Mouse (Mus musculus) limb, embryonic 13.5 days (tissue): ENCODE results near the gene Svs6. TPM values are rescaled to one million over a fixed set of nuclear protein-coding genes. Genes with fewer than 3 reads are reported as not detected.

ENCODE experiments used
- ATAC-seq: fragments of 200-750 bp; cut with Nextera tagmentation; 2 replicates; pipeline ENCODE4 v1.8.0; 2017; ENCODE audit warnings: low read depth, moderate number of reproducible peaks, moderate TSS enrichment; ENCODE audit not compliant: low FRiP score
- H3K27ac ChIP-seq: fragments of 300-500 bp; sonication (generic); 2 replicates; pipeline ENCODE4 v1.5.1; 2015; ENCODE audit warnings: inconsistent platforms, mild to moderate bottlenecking, moderate library complexity
- H3K27me3 ChIP-seq: fragments of 300-500 bp; sonication (generic); 2 replicates; pipeline ENCODE4 v1.6.1; 2015; ENCODE audit warnings: mild to moderate bottlenecking, inconsistent platforms
- H3K36me3 ChIP-seq: fragments of 300-500 bp; sonication (generic); 2 replicates; pipeline ENCODE4 v1.6.1; 2015; ENCODE audit warnings: inconsistent platforms, mild to moderate bottlenecking, moderate library complexity
- H3K4me1 ChIP-seq: fragments of 300-500 bp; sonication (generic); 2 replicates; pipeline ENCODE4 v1.6.1; 2015; ENCODE audit warnings: inconsistent platforms
- H3K4me2 ChIP-seq: fragments of 300-500 bp; sonication (generic); replicated peaks from 2 replicates; pipeline ENCODE4 v1.6.1; 2015; ENCODE audit warnings: inconsistent platforms, mild to moderate bottlenecking, moderate library complexity
- H3K4me3 ChIP-seq: fragments of 300-500 bp; sonication (generic); 2 replicates; pipeline ENCODE4 v1.5.1; 2015; ENCODE audit warnings: moderate library complexity, mild to moderate bottlenecking, inconsistent platforms
- H3K9ac ChIP-seq: fragments of 300-500 bp; sonication (generic); 2 replicates; pipeline ENCODE4 v1.6.1; 2015; ENCODE audit warnings: mild to moderate bottlenecking, inconsistent platforms
- H3K9me3 ChIP-seq: fragments of 300-500 bp; sonication (generic); 2 replicates; pipeline ENCODE4 v1.6.1; 2016; ENCODE audit warnings: inconsistent platforms
- WGBS: fragments of 180-500 bp; shearing (Covaris S2); methylation state at CpG from one replicate; pipeline ENCODE4 v1.1.7; 2015; 5-methylcytosine and 5-hydroxymethylcytosine counted together
- microRNA-seq: library from miRNA; unstranded; fragments of <30 nt; microRNA quantifications from one replicate; pipeline ENCODE4, GENCODE M21; 2016
- polyA plus RNA-seq: library from polyadenylated mRNA; unstranded; fragments of >200 nt; fragmentation: Nextera tagmentation; extraction: Ambion mirVana; gene quantifications from 2 replicates; pipeline ENCODE4 v1.2.1, GENCODE M21; 2015

Svs6 gene
- polyA plus RNA-seq, 1 experiment from 2014 or later: not detected

DNA sequence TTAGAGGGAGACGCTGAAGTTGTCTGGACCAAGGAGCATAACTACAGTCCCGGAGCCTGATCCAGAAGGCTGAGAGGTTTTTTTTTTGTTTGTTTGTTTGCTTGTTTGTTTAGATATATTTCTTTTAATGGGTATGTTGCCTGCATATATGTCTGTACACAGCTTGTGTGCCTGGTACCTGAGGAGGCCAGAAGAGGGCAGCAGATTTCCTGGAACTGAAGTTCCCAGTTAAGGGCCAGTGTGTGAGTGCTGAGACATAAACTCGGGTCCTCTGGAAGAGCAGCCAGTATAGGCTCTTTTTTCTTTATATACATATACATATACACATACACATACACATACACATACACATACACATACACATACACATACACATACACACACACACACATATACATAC is 41.8 kb downstream of the Svs6 start:
- Histone ChIP-seq H3K9ac (no peak overlapping the region), H3K4me3 (no peak overlapping the region)
- WGBS: 85% methylated on average over 3 of the region's 3 CpGs

DNA sequence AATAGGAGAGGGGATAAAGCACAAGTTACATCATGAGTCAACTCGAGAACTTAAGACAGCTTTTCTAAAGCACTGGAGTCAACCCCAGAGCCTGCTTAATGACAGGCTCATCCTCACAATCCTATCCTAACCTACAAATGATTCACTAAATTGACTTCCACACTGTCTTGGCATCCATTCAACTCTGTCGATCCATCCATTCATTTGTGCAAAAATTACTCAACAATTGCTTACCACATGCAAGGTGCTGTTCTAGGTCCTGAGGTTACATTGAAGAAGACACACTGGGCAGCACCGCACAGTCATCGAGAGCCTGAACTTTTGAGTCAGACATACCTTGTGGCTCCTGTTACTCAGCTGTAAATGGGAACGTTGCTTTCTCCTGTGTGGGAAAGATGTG is 42.5 kb downstream of the Svs6 start:
- peaks cover 28% of the 10 kb centered on the region for H3K27me3 ChIP-seq
- H3K9ac ChIP-seq: no peak overlapping the region
- ATAC-seq: no peak
- H3K9me3 ChIP-seq: no peaks in the 10 kb centered on the region
- 82% methylated on average over 5 of the region's 5 CpGs for WGBS
- no peak overlapping the region for H3K4me3 ChIP-seq
- H3K4me1 ChIP-seq: no peaks in the 10 kb centered on the region
- H3K4me2 ChIP-seq: no peak overlapping the region
- no peaks in the 10 kb centered on the region for H3K36me3 ChIP-seq
- no peak overlapping the region for H3K27ac ChIP-seq

More for the DNA sequence above, 41.8 kb downstream of the Svs6 start:
- ATAC-seq: no peak
- no peak overlapping the region for H3K27ac ChIP-seq
- H3K4me2 ChIP-seq: no peak overlapping the region
- H3K36me3 ChIP-seq: no peaks in the 10 kb centered on the region
- no peaks in the 10 kb centered on the region for H3K4me1 ChIP-seq
- H3K27me3 ChIP-seq: peaks cover 32% of the 10 kb centered on the region
- H3K9me3 ChIP-seq: no peaks in the 10 kb centered on the region

DNA sequence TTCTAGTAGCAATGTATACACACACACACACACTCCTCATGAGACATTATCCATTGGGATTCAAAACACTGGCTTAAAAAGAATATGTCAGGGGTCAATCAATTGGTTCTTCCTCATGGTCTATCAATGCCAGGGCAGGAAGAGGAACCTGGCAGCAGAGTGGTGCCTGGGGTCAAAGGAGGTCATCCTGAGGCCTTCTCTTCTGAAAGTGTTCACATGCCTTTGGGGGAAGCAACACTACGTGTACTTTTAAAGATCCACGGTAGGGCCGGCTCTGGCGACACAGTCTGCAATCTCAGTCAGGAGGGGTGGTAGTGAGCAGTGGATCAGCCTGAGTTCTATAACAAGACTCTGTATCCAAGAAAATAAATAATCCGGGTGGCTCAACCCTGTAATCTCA is 43.1 kb downstream of the Svs6 start:
- 72% methylated on average over 5 of the region's 5 CpGs for WGBS
- Histone ChIP-seq H3K9me3 (no peaks in the 10 kb centered on the region), H3K36me3 (no peaks in the 10 kb centered on the region)

DNA sequence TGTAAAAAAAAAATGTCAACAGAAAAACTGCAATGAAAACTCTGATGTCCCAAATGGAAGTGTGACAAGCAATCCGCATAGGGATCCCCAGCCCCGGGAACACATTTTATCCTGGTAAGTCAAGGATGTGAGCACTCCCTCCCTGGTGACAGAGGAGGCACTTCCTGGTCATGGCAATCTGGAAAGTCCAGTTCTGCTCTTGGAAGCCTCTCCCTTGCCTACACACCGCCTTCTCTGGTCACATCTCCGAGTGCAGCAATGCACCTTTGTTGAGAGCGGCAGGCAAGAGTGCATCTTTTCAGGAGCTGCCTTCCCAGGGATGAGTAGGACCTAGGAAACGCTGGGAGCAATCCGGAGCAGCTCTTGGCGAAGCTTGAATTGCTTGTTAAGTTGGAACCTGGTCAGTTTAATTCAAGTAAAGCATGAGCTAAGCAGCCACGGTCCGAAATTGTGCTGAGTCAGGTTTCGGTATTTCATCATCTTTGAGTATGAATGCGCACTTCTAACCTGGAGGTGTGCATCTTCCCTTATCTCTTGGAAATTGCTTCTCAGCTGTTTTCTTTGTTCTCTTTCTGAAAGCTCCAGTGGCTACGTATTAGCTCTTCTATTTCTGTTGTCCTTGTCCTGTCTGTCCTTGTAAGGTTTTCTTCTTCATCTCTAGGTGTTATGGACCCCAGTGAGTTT is 44.6 kb downstream of the Svs6 start:
- Histone ChIP-seq H3K9ac (no peak overlapping the region), H3K4me1 (peaks cover under 1% of the 10 kb centered on the region; the same call in 1 of the 2 replicates), H3K9me3 (no peaks in the 10 kb centered on the region), H3K4me2 (no peak overlapping the region), H3K27me3 (peaks cover 18% of the 10 kb centered on the region), H3K4me3 (no peak overlapping the region), H3K36me3 (no peaks in the 10 kb centered on the region), H3K27ac (no peak overlapping the region)
- 37% methylated on average over 13 of the region's 13 CpGs for WGBS
- ATAC-seq: no peak

More for the DNA sequence above, 43.1 kb downstream of the Svs6 start:
- Histone ChIP-seq H3K27ac (no peak overlapping the region), H3K9ac (no peak overlapping the region), H3K4me2 (no peak overlapping the region), H3K4me1 (no peaks in the 10 kb centered on the region), H3K4me3 (no peak overlapping the region), H3K27me3 (peaks cover 28% of the 10 kb centered on the region)
- ATAC-seq: no peak

DNA sequence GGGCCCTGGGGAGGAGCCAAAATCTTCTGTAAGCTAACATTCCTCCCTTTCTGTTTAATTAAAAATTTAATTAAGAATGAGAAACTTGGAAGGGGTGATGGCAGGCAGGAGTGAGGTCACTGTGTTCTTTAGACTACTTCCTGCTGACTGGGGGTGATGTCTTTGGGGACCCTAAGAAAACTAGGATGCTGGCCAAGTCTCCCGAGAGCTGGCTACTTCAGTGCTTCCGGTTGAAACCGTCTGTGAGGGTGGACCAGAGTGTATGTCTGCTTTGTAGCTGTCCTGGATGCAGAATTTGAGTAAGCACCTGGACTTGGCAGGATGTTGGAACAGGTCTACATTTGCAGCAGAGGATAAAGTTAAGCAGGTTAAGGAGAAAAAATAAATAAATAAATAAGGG is 50.4 kb downstream of the Svs6 start:
- peaks cover 11% of the 10 kb centered on the region for H3K4me1 ChIP-seq
- no peaks in the 10 kb centered on the region for H3K36me3 ChIP-seq
- H3K9ac ChIP-seq: no peak overlapping the region
- no peaks in the 10 kb centered on the region for H3K9me3 ChIP-seq
- H3K4me3 ChIP-seq: no peak overlapping the region
- WGBS: 58% methylated on average over 3 of the region's 3 CpGs
- H3K27ac ChIP-seq: no peak overlapping the region
- H3K4me2 ChIP-seq: no peak overlapping the region
- peaks cover 8% of the 10 kb centered on the region; the same call in 1 of the 2 replicates for H3K27me3 ChIP-seq
- peak; percentile 32; the same call in 1 of the 2 replicates for ATAC-seq

Small RNAs within 50 kb of the gene (microRNA-seq; reads per million reads assigned to microRNA genes)
- gene Mir7678: not detected

Other genes starting within 250 kb of the Svs6 start
- gene Stk4, start 246.4 kb upstream of the Svs6 start, polyA plus RNA-seq: 17.5 and 20.1 TPM in 2 replicates
- 57.8 and 61.7 TPM in 2 replicates for gene Tomm34, start 245.6 kb upstream of the Svs6 start, polyA plus RNA-seq
- 2.5 and 2.8 TPM in 2 replicates for gene Kcns1, start 145.6 kb upstream of the Svs6 start, polyA plus RNA-seq
- not detected in 2 replicates for gene Wfdc5, start 134.0 kb upstream of the Svs6 start, polyA plus RNA-seq
- gene Wfdc12, start 126.1 kb upstream of the Svs6 start, polyA plus RNA-seq: 0.51 TPM in 1 of 2 replicates, not detected in the other
- gene Wfdc15a, start 116.6 kb upstream of the Svs6 start, polyA plus RNA-seq: not detected in 2 replicates
- not detected in 2 replicates for gene Wfdc15b, start 95.1 kb upstream of the Svs6 start, polyA plus RNA-seq
- not detected in 2 replicates for gene Svs2, start 78.3 kb upstream of the Svs6 start, polyA plus RNA-seq
- gene Svs3b, start 60.1 kb upstream of the Svs6 start, polyA plus RNA-seq: not detected in 2 replicates
- gene Svs4, start 38.3 kb upstream of the Svs6 start, polyA plus RNA-seq: not detected in 2 replicates
- not detected in 2 replicates for gene Svs3a, start 27.5 kb upstream of the Svs6 start, polyA plus RNA-seq
- gene Svs5, start 16.0 kb downstream of the Svs6 start, polyA plus RNA-seq: not detected in 2 replicates
- gene Slpi, start 72.3 kb downstream of the Svs6 start, polyA plus RNA-seq: 3.2 and 3.8 TPM in 2 replicates
- 1.5 and 1.6 TPM in 2 replicates for gene Rbpjl, start 86.4 kb downstream of the Svs6 start, polyA plus RNA-seq
- gene Matn4, start 88.4 kb downstream of the Svs6 start, polyA plus RNA-seq: 192 and 200 TPM in 2 replicates
- gene Sdc4, start 127.1 kb downstream of the Svs6 start, polyA plus RNA-seq: 61.0 and 63.6 TPM in 2 replicates
- 65.2 and 66.6 TPM in 2 replicates for gene Sys1, start 140.2 kb downstream of the Svs6 start, polyA plus RNA-seq
- gene Gm20458, start 144.2 kb downstream of the Svs6 start, polyA plus RNA-seq: 5.5 and 7.4 TPM in 2 replicates
- gene Trp53tg5, start 157.0 kb downstream of the Svs6 start, polyA plus RNA-seq: not detected in 2 replicates
- gene Dbndd2, start 169.4 kb downstream of the Svs6 start, polyA plus RNA-seq: 1.4 and 2.3 TPM in 2 replicates
- 45.9 and 46.8 TPM in 2 replicates for gene Pigt, start 180.8 kb downstream of the Svs6 start, polyA plus RNA-seq
- 30.4 and 36.0 TPM in 2 replicates for gene Wfdc2, start 245.7 kb downstream of the Svs6 start, polyA plus RNA-seq